Mouse (Mus musculus) hematopoietic stem cell, adult 5-6 weeks (primary cell): Measurements from ENCODE around the gene Ap1m2. TPM values are rescaled to one million over a fixed set of nuclear protein-coding genes. Genes with fewer than 3 reads are reported as not detected.
"Not testable (repeated sequence)": the region's sequence is repeated elsewhere in the genome, so short reads cannot be mapped to it uniquely, and the experiment has no call there.

Source experiments
- ATAC-seq, 2 experiments: fragments of 125-278 bp in 1 of 2; replicated peaks in 1 of 2; 2 replicates each; pipeline ENCODE4 v1.8.0; 2016 to 2017; ENCODE audit warnings: inconsistent platforms in 2 of 2, mild to moderate bottlenecking in 2 of 2, moderate number of reproducible peaks in 2 of 2, low read depth in 1 of 2, moderate TSS enrichment in 1 of 2; ENCODE audit not compliant: low FRiP score in 2 of 2, poor library complexity in 2 of 2, severe bottlenecking in 2 of 2, insufficient read depth in 1 of 2, low TSS enrichment in 1 of 2
- total RNA-seq: library from RNA; stranded (forward); fragments of 172-1452, 232-1000 nt; gene quantifications from 2 replicates; pipeline ENCODE4 v1.2.3, GENCODE M21; 2017

Ap1m2 gene
- total RNA-seq, 1 experiment from 2014 or later = not detected

GRCm38 (mm10) chr9:21275013-21275710, 37.0 kb downstream of the Ap1m2 start:
- no peak for ATAC-seq

GRCm38 (mm10) chr9:21274336-21274735, 37.8 kb downstream of the Ap1m2 start:
- ATAC-seq = no peak

GRCm38 (mm10) chr9:21273520-21274228, 38.5 kb downstream of the Ap1m2 start:
- no peak for ATAC-seq

GRCm38 (mm10) chr9:21273094-21273493, 39.0 kb downstream of the Ap1m2 start:
- no peak for ATAC-seq

GRCm38 (mm10) chr9:21272391-21272790, 39.7 kb downstream of the Ap1m2 start:
- ATAC-seq = no peak

GRCm38 (mm10) chr9:21269590-21269989, 42.5 kb downstream of the Ap1m2 start:
- not testable (repeated sequence) for ATAC-seq

- no peak for ATAC-seq
Measured at GRCm38 (mm10) chr9:21268305-21268704, 43.8 kb downstream of the Ap1m2 start.

- ATAC-seq = no peak
Measured at GRCm38 (mm10) chr9:21266889-21267288, 45.2 kb downstream of the Ap1m2 start.

GRCm38 (mm10) chr9:21265611-21266010, 46.5 kb downstream of the Ap1m2 start:
- ATAC-seq = no peak

- ATAC-seq = peak; percentile 95 to 96
Measured at GRCm38 (mm10) chr9:21265000-21265561, 47.1 kb downstream of the Ap1m2 start, which contains the start of gene Atg4d. TSS of gene Atg4d (plus strand) at chr9:21265293.

GRCm38 (mm10) chr9:21264272-21264999, 47.7 kb downstream of the Ap1m2 start:
- ATAC-seq = no peak; a peak in 2 of 4 replicates

GRCm38 (mm10) chr9:21261831-21262230, 50.3 kb downstream of the Ap1m2 start:
- no peak for ATAC-seq

- peak; percentile 9 to 42; a peak in 2 of 4 replicates for ATAC-seq
Measured at GRCm38 (mm10) chr9:21260491-21261040, 51.6 kb downstream of the Ap1m2 start.

- not testable (repeated sequence) for ATAC-seq
Measured at GRCm38 (mm10) chr9:21256349-21256748, 55.8 kb downstream of the Ap1m2 start.

- ATAC-seq = no peak
Measured at GRCm38 (mm10) chr9:21254690-21255089, 57.4 kb downstream of the Ap1m2 start.

- no peak for ATAC-seq
Measured at GRCm38 (mm10) chr9:21251116-21251735, 60.9 kb downstream of the Ap1m2 start.

GRCm38 (mm10) chr9:21250509-21250908, 61.6 kb downstream of the Ap1m2 start:
- ATAC-seq = no peak
